Mouse (Mus musculus): ENCODE results near the gene Oser1.
"Not testable (repeated sequence)": the region's sequence is repeated elsewhere in the genome, so short reads cannot be mapped to it uniquely, and the experiment has no call there.

Gene Oser1

DNA sequence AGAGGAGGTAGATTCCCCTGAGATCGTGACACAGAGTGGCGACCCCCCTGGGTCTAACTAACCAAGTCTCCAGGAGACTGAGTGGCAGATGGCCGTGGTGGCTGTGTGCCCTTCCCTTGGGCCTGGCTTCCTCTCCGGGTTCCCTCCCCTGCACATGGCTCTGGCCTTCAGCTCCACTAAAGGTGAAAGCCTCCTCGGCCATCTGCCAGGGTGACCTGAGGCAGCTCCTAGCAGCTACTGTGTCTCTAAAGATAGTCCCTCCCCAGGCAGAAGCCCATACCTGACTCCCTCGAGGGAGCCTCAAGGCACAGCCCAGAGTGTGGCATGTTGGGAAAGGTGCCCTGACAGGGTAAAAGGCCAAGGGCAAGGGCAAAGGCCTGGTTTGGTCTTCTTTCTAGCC is 19.0 kb upstream of the Oser1 start:
- no peak for DNase-seq (ENCODE audit: low read depth)

DNA sequence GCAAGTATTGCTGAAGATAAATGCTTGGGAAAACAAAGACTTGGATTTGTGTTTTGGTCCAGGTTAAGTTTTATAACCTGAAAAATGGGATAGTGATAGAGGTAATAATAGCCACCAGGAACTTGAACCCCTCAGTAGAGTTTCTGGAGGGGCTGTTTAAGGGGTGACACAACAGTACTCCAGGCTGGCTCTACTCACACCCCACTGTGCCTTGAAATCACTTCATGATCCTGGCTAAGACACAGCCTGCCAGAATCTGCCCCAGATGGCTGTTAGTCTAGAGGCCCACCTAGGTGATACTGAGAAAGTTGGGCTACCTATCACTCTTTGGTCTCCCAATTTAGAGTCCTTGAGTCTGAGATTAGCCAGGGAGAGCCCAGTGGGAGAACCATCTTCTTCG is 15.0 kb upstream of the Oser1 start:
- no peak for DNase-seq (ENCODE audit: low read depth)

DNA sequence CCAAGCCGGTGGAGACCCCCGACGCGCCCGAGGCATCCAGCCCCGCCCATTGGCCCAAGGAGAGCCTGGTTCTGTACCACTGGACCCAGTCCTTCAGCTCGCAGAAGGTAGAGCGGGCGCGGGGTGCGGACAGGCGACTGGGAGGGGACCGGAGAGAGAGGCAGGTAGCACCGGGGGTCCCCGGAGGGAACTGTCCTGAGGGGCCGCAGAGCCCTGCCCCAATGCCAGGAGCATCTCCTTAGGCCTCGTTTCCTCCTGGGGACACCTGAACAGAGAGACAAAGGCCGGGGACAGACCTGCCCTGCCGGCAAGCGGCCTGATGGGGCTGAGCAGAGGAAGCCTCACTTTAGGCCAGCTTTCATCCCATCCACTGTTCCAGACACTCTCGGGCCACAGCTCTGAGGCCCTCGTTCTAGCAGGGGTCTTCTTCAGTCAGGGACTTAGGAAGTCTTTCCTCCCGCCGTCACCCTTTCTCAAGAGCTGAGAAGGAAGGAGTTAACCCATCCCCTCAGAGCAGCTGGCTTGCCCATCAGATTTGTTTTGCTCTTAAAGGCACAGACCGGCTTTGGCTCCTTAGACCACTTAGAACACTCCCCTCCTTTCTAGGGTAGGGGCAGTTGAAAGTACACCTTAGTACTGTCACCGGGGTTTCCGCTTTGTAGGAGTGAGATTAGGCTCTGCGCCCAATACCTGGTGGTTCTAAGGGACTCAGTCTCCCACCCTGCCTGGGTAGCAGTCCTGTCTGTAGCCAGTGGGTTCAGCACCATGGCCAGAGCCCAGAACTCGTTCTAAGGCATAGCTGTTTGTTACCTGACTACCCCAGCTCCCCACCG is 14.3 kb upstream of the Oser1 start:
- no peak for DNase-seq (ENCODE audit: low read depth)

DNA sequence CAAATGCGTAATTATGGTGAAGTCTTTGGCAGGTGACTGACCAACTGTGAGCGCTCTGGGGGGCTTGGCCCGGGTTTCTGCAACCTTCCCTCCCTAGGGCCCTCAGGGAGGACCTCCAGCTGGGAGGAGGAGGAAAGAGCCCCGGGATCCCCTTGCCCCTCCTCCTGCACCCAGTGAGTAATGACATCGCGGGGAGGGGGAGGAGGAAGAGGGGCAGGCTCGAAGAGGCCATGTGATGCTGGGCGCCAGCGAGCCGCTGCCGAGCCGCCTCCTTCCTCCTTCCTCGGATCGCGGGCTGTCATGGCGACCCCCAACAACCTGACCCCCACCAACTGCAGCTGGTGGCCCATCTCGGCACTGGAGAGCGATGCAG is 13.7 kb upstream of the Oser1 start, which contains the start of gene Gdap1l1:
Gene Gdap1l1, plus strand, starts transcription at position 231 of the 373 bp plus-strand sequence.
- no peak for DNase-seq (ENCODE audit: low read depth)

DNA sequence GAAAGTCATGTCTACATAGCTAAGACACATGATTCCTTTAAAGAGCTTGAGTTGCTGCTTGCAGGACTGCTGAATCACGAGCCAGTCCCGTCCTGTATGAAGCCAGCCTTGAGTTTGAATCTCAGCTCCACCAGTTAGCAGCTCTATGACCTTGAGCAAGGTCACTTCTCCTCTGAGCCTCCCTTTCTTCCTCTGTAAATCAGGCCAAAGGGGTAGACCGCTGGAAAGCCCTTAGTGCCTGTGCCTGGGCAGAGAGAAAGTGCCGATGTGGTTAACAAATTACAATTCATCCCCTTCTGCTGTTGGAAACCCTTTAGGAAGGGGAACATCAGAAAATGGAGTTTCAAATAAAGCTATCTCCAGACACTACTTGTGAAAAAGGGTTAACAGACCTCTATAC is 13.3 kb upstream of the Oser1 start:
- DNase-seq (ENCODE audit: low read depth): no peak

DNA sequence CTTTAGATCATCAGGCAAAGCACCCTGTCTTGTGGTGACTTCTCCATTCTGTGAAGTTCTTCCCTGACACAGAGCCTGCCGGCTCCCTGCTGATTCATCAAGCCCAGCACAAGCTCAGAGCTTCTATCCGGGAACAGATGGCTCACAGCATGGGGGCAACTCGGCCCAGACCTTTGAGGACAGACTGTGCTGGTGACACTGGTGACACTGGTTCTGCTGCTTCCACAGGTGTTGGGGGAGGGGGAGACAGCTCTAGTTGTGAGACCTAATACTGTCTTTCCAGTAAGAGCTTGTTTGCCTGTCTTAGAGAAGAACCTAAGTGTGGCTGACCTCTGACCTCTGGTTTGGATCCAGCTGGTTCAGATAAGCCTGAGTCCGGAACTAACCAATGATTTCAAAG is 9.5 kb upstream of the Oser1 start:
- DNase-seq (ENCODE audit: low read depth): no peak

DNA sequence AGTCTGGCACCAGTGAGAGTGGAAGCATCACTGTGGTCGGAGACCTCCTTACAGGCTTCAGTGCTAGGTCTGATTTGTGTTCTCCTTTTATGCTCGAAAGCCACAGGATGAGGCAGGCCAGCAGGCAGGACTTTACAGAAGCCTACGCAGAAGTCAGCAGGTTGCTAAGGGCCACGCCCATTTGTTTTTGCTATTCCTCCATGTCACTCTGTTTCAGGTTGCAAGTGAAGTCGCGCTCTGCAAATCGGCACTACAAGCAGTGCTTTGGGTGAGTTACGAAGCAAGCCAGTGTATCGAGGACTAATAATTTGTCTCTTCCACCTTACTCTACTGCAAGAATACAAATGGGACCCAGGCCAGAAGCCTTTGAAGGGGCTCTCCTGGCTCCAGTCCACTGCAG is 6.8 kb upstream of the Oser1 start:
- DNase-seq (ENCODE audit: low read depth): no peak

DNA sequence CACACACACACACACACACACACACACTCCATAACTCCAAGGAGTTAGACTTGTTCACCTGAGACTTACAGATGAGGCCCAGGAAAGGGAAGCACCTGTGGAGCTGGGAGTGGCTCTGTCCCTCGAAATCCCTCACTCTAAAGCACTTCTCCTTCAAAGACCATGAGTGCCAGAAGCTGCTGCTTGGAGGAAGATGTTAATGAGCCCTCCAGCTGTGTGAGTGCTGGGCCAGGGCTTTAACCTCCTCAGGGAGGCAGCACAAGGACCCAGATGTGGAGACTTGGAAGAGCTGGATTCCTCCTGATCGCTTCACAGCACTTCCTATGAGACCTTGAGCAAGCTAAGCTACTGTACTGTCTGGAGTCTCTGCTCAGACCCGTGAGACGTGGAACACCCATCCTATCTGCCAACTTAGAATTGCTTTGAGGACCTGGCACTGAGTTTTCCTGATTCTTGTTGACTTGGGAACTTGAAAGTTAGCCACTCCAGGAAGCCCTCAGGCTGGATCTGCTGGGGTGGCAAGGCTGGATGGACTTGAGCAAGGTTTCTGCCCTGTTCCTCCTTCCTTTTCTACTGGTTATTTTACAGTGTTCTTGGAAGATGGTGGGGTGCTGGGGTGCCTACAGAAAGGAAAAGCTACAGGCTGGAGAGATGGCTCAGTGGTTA is 4.0 kb upstream of the Oser1 start:
- DNase-seq (ENCODE audit: low read depth): no peak

DNA sequence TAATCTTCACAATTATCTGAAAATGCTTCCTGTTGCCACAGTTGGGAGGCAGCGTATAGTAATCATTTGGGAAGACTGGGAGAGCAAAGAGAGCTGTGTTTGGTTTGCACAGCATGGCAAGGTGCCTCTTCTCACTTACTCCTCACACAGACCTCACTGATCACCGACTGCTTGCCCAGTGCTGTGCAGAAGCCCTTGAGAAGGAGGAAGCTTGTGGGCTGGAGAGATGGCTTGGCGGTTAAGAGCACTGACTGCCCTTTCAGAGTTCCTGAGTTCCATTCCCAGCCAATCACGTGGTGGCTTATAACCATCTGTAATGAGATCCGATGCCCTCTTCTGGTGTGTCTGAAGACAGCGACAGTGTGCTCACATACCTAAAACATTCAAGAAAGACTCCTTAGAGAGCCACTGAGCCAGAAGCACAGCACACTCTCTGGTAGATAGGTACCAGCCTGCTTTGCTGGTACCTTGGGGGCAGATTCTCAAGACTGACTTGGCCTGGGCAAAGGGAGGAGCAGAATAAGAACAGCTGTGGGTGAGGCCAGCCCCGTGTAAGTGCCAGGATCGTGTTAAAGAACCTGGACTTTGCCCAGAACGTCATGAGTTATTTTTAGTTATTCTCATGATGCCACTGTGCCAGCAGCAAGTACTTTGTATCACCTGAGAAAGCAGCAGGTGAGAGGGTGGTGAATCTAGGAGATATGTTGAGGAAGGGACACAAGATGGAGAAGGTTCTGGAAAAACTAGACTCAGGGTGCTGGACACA is 1.4 kb downstream of the Oser1 start:
- DNase-seq (ENCODE audit: low read depth): no peak

DNA sequence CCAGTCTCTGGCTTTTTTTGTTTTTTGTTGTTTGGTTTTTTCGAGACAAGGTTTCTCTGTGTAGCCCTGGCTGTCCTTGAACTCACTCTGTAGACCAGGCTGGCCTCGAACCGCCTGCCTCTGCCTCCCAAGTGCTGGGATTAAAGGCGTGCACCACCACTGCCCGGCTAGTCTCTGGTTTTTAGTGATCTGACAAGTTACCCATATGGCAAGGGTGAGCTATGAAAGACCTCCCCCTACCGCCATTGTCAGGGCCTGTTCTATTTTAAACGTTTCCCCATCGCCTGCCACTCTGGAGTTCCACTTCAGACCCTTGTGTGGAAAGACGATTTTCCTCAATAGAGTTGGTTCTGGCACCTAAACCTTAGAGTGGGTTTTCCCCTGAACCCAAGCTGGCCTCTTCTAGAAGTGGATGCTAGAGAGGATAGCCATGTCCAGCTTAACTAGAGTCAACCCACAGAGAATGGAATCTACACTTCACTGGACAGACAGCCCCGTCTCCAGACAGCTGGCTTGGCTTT is 4.1 kb downstream of the Oser1 start:
- no peak for DNase-seq (ENCODE audit: low read depth)

DNA sequence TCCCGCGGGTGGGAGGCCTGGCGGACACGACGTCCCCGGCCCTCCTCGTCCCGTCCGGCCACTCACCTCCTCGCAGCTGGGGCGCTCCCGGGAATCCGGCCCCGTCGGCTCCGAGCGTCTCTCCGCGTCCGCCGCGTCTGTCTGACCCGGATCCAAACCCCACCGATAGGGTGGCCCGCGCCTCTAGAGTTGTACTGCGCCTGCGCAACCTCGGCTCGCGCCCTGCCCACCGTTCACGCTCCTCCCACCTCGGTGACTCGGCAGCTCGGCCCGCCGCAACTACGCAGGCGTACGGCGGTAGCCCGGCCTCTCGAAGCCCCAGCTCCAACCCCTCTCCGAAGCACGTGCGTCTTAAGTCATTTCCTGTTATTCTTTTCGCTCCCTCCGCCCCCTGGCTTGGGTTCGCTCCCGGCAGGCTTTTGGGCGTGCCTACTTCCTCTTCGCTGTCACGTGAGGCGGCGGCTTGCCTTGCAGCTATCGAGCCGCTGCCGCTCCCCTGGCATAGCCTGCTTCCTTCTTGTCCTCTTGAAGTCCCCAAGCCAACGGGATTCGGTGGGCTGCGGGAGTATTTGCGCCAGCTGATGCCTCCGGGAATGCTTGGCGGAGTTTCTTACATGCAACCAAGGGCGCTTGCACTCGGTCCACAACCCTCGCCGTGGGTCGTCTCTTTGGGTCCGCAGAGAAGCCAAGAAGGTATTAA is 5.0 kb downstream of the Oser1 start:
- DNase-seq (ENCODE audit: low read depth): peak; percentile 98

DNA sequence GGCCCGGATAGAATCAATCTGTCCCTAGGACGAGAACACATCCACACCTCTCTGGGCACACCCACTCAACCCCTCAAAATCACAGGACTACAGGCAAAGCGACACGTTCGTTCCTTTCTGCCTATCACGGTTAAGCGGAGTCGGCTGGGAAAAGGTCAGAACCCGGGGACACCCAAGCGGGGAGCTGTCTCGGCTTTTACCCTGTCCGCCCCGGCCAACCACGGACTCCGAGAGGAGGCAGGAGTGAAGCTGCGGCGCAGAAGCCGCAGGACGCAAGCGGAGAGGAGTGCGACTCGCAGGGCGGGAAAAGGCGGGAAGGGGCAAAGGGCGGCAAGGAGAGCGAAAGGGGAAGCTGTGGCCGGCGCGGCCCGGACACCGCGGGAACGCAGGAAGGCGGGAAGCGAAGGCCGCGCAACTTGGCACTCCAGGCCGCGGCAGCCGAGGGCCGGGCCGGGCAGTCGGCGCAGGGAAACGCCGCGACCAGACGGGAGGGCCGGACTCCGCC is 5.6 kb downstream of the Oser1 start:
- no peak for DNase-seq (ENCODE audit: low read depth)

DNA sequence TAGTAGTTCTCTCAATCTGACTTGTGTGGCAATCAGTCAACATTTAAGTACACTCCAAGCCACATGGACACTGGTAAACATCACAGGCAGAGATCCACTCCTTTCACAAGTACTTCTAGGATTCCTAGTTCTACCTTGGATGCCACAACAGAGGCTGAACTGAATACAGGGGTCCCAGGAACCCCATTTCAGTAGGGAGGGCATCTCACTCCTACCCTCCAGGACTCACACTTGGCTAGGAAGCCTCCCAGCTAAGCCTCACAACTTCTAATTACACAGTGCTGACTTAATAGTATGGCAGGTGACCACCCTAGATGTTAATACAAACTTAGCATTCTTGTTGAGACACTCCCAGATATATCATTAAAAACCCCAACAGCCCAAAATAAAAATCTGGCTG is 6.7 kb downstream of the Oser1 start:
- no peak for DNase-seq (ENCODE audit: low read depth)

DNA sequence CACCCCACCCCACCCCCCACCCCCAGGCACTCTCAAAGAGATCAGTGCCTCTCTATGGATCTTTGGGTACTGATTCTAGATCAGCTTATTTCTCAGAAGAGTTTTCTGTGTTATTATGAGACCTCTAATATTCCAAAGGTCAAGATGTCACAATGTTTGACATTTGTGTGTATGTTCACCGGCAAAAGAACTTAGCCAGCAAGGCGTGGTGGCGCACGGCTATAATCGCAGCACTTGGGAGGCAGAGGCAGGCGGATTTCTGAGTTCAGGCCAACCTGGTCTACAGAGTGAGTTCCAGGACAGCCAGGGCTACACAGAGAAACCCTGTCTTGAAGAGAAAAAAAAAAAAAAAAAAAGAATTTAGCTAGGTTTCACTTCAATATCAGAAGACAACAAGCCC is 7.5 kb downstream of the Oser1 start:
- DNase-seq (ENCODE audit: low read depth): no peak

DNA sequence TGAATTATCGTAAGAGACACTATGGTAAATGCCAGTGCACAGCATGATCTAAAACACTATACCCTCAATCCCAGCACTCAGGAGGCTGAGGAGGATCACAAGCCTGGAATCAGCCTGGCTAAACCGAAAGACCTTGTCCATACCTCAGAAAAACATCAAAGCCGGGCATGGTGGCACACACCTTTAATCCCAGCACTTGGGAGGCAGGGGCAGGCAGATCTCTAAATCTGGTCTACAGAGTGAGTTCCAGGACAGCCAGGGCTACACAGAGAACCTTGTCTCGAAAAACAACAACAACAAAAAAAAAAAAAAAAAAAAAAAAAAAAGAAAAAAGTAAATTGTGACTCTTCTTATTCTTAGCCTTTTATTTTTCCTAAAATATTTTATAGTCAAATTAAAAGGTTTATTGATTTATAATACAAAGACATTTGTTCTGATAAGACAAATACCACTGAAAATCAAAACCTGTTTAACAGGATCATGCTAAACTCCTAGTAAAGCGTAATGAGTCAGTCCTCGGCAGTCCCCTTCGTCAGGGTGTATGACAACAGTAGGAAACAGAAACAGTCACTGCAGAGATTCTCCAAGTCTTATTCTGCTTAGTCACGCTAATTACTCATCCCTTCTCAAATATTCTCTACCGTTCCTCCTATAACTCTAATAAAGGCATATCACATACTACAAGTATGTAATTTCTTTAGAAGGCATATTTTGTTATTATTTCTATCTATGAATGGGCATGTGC is 11.5 kb downstream of the Oser1 start:
- DNase-seq (ENCODE audit: low read depth): no peak

DNA sequence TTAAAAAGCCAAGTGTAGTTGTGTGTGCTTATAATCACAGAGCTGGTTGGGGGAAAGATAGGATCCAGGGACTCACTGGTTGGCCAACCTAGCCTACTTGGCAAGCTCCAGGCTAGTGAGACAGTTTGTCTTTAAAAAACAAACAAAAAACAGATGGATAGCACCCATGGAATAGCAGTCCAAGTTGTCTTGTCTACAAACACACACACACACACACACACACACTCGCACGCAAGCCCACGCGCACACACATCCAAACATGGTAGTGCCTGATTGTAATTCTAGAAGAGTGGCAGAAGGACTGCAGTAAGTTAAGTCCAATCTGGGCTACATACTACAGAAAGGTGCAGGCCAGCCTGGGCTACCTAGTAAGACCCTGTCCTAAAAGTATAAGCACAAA is 12.1 kb downstream of the Oser1 start:
- no peak for DNase-seq (ENCODE audit: low read depth)

DNA sequence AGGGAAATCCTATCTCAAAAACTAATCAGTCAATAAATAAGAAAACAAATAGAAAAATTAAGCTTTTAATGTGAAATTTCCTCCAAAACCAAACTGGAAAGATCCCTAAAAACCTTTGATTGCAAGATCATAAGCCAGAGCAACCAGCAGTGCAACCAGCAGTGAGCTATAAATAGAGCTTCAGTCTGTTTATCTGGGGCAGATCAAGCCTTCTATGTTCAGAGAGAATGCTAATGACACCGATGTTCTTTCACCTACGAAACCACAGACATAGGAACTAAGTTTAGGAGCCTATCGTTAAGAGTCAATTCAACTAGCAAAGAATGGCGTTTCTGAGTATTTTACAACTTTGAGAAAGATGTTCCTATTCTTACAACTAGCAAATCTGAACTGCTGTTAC is 12.7 kb downstream of the Oser1 start:
- DNase-seq (ENCODE audit: low read depth): no peak

DNA sequence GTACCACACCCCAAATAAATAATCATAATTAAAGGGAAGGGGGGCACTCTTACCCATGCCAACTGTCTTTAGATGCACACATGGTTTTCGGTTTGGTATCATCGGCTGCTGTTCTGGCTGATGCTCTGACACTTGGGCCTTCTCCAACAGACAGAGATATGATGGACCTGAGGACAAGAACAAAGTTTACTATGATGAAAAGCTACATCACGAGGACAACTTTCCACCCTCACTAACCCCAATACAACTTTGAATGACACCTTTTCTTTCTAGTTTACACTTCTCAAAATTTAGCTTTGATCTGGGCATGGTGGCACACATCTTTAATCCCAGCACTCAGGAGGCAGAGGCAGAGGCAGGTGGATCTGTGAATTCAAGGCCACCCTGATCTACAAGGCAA is 13.2 kb downstream of the Oser1 start:
- DNase-seq (ENCODE audit: low read depth): not testable (repeated sequence)

DNA sequence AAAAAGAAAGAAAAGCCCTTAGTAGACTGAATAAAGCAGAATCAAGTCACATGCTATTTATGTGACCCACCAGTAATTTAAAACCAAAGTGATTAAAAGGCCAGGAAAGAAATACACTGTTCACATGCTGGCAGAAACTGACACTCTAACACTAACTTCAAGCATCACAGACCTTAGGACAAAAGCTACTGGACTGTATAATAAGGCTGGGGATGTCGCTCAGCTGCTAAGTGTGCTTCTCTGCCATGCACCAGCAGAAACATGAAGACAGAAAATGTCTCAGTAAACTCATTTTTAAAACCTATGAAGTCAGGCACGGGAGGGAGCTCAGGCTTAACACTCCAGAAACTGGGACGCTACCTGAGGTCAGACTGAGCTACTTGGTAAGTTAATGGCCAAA is 14.3 kb downstream of the Oser1 start:
- DNase-seq (ENCODE audit: low read depth): no peak

DNA sequence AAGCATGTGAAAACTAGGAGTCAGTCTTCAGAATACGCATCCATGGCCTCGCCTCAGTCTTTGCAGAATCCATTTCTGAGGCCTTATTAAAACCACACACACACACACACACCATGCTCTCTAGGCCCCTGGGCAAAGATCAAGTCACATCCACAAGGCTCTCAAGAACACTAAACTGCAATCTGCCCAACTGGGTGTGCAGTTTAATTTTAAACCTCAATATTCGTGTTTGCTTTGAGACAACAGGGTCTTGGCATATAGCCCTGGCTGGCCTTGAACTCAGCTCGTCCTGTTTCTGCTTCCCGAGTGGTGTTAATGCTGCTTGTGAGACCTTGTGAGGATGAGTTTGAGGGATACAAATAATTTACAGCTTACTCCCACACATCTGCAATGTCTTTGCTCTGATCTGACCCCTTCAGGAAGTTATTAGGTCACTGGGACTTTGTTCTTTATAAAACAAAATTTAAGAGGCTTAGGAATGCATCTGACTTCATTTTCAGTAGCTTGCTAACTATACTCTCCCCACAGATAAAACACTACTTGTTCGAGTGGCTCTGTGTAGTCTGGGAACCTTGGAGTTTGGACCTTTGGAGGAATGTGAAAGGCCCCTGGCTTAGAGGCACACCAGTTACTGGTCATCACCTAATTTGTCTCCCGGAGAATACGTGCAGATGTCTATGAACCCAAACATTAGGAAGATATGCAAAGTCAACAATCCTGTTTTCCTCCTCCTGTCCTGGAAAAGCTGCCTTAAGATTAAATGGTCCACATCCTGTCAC is 20.3 kb downstream of the Oser1 start:
- DNase-seq (ENCODE audit: low read depth): no peak
